Mouse (Mus musculus): ENCODE measurements around the gene Vegfc. TPM values are rescaled to one million over a fixed set of nuclear protein-coding genes. Genes with fewer than 3 reads are reported as not detected.

Vegfc gene
- polyA plus RNA-seq, 1 experiment from 2014 or later, result 7.0 TPM

- Histone ChIP-seq H3K36me3 (ENCODE audit: control insufficient read depth, insufficient read depth) (no peaks in the 10 kb centered on the region), H3K9ac (ENCODE audit: low read length) (peak overlapping the region; percentile 63), H3K27me3 (ENCODE audit: control insufficient read depth, insufficient read depth, low read length) (no peaks in the 10 kb centered on the region), H3K27ac (ENCODE audit: low read length) (peak overlapping the region; percentile 21), H3K9me3 (replicated peaks; ENCODE audit: control insufficient read depth, low read length) (no peaks in the 10 kb centered on the region), H3K4me1 (ENCODE audit: control insufficient read depth, insufficient read depth, low read length) (0 out of 2 replicates have a peak, but pooled peaks cover 6% of the 10 kb centered on the region), H3K4me2 (ENCODE audit: low read depth, low read length) (peak overlapping the region; percentile 73), H3K4me3 (ENCODE audit: low read length) (peak overlapping the region; percentile 94)
- ATAC-seq (replicated peaks; ENCODE audit: extremely low read depth, insufficient read depth, low FRiP score), result 0 out of 2 replicates have a peak, but pooled peaks have one; percentile 12
- WGBS, result 5% methylated on average over 11 of the region's 11 CpGs
These were observed 1.6 kb downstream of the Vegfc start for GRCm38 (mm10) chr8:54079001-54079400.

- no peak overlapping the region; the same call in 1 of the 2 replicates for H3K4me2 ChIP-seq (ENCODE audit: low read depth, low read length)
- no peaks in the 10 kb centered on the region for H3K27me3 ChIP-seq (ENCODE audit: control insufficient read depth, insufficient read depth, low read length)
- 0 out of 2 replicates have a peak, but pooled peaks cover 6% of the 10 kb centered on the region for H3K4me1 ChIP-seq (ENCODE audit: control insufficient read depth, insufficient read depth, low read length)
- H3K36me3 ChIP-seq (ENCODE audit: control insufficient read depth, insufficient read depth), result no peaks in the 10 kb centered on the region
- peak overlapping the region; percentile 53; the same call in 1 of the 2 replicates for H3K27ac ChIP-seq (ENCODE audit: low read length)
- no peaks in the 10 kb centered on the region for H3K9me3 ChIP-seq (replicated peaks; ENCODE audit: control insufficient read depth, low read length)
- ATAC-seq (replicated peaks; ENCODE audit: extremely low read depth, insufficient read depth, low FRiP score), result no peak
- H3K9ac ChIP-seq (ENCODE audit: low read length), result no peak overlapping the region
- no peak overlapping the region for H3K4me3 ChIP-seq (ENCODE audit: low read length)
These were observed 2.2 kb downstream of the Vegfc start for GRCm38 (mm10) chr8:54079601-54080000.

- H3K27me3 ChIP-seq (ENCODE audit: control insufficient read depth, insufficient read depth, low read length), result no peaks in the 10 kb centered on the region
- H3K4me2 ChIP-seq (ENCODE audit: low read depth, low read length), result no peak overlapping the region
- 0 out of 2 replicates have a peak, but pooled peaks cover 2% of the 10 kb centered on the region for H3K4me1 ChIP-seq (ENCODE audit: control insufficient read depth, insufficient read depth, low read length)
- no peak overlapping the region for H3K9ac ChIP-seq (ENCODE audit: low read length)
- 80% methylated on average over 6 of the region's 6 CpGs for WGBS
- no peaks in the 10 kb centered on the region for H3K36me3 ChIP-seq (ENCODE audit: control insufficient read depth, insufficient read depth)
- H3K4me3 ChIP-seq (ENCODE audit: low read length), result no peak overlapping the region
- no peak overlapping the region for H3K27ac ChIP-seq (ENCODE audit: low read length)
- H3K9me3 ChIP-seq (replicated peaks; ENCODE audit: control insufficient read depth, low read length), result no peaks in the 10 kb centered on the region
- ATAC-seq (replicated peaks; ENCODE audit: extremely low read depth, insufficient read depth, low FRiP score), result no peak
These were observed 8.5 kb downstream of the Vegfc start for GRCm38 (mm10) chr8:54085896-54086295.

- Histone ChIP-seq H3K36me3 (ENCODE audit: control insufficient read depth, insufficient read depth) (no peaks in the 10 kb centered on the region), H3K4me1 (ENCODE audit: control insufficient read depth, insufficient read depth, low read length) (0 out of 2 replicates have a peak, but pooled peaks cover 2% of the 10 kb centered on the region), H3K9me3 (replicated peaks; ENCODE audit: control insufficient read depth, low read length) (no peaks in the 10 kb centered on the region), H3K9ac (ENCODE audit: low read length) (no peak overlapping the region), H3K4me2 (ENCODE audit: low read depth, low read length) (no peak overlapping the region), H3K27ac (ENCODE audit: low read length) (no peak overlapping the region), H3K27me3 (ENCODE audit: control insufficient read depth, insufficient read depth, low read length) (no peaks in the 10 kb centered on the region), H3K4me3 (ENCODE audit: low read length) (no peak overlapping the region)
- 66% methylated on average over 2 of the region's 2 CpGs for WGBS
- no peak for ATAC-seq (replicated peaks; ENCODE audit: extremely low read depth, insufficient read depth, low FRiP score)
These were observed 9.7 kb downstream of the Vegfc start for GRCm38 (mm10) chr8:54087114-54087513.

- no peaks in the 10 kb centered on the region for H3K4me1 ChIP-seq (ENCODE audit: control insufficient read depth, insufficient read depth, low read length)
- no peak overlapping the region for H3K4me3 ChIP-seq (ENCODE audit: low read length)
- 0 out of 2 replicates have a peak, but pooled peaks have one; percentile 23 for ATAC-seq (replicated peaks; ENCODE audit: extremely low read depth, insufficient read depth, low FRiP score)
- H3K27me3 ChIP-seq (ENCODE audit: control insufficient read depth, insufficient read depth, low read length), result no peaks in the 10 kb centered on the region
- H3K4me2 ChIP-seq (ENCODE audit: low read depth, low read length), result no peak overlapping the region
- no peak overlapping the region for H3K27ac ChIP-seq (ENCODE audit: low read length)
- H3K36me3 ChIP-seq (ENCODE audit: control insufficient read depth, insufficient read depth), result no peaks in the 10 kb centered on the region
- 42% methylated on average over 4 of the region's 4 CpGs for WGBS
- H3K9ac ChIP-seq (ENCODE audit: low read length), result no peak overlapping the region
- no peaks in the 10 kb centered on the region for H3K9me3 ChIP-seq (replicated peaks; ENCODE audit: control insufficient read depth, low read length)
These were observed 11.8 kb downstream of the Vegfc start for GRCm38 (mm10) chr8:54089204-54089603.

- Histone ChIP-seq H3K9me3 (replicated peaks; ENCODE audit: control insufficient read depth, low read length) (no peaks in the 10 kb centered on the region), H3K27ac (ENCODE audit: low read length) (no peak overlapping the region), H3K4me2 (ENCODE audit: low read depth, low read length) (no peak overlapping the region), H3K4me1 (ENCODE audit: control insufficient read depth, insufficient read depth, low read length) (no peaks in the 10 kb centered on the region), H3K9ac (ENCODE audit: low read length) (no peak overlapping the region), H3K36me3 (ENCODE audit: control insufficient read depth, insufficient read depth) (no peaks in the 10 kb centered on the region), H3K27me3 (ENCODE audit: control insufficient read depth, insufficient read depth, low read length) (no peaks in the 10 kb centered on the region), H3K4me3 (ENCODE audit: low read length) (no peak overlapping the region)
- 79% methylated on average over 2 of the region's 2 CpGs for WGBS
- no peak for ATAC-seq (replicated peaks; ENCODE audit: extremely low read depth, insufficient read depth, low FRiP score)
These were observed 12.5 kb downstream of the Vegfc start for GRCm38 (mm10) chr8:54089901-54090300.

- Histone ChIP-seq H3K4me2 (ENCODE audit: low read depth, low read length) (0 out of 2 replicates have a peak overlapping the region, but pooled peaks have one; percentile 15), H3K27ac (ENCODE audit: low read length) (0 out of 2 replicates have a peak overlapping the region, but pooled peaks have one; percentile 27), H3K36me3 (ENCODE audit: control insufficient read depth, insufficient read depth) (no peaks in the 10 kb centered on the region), H3K4me3 (ENCODE audit: low read length) (no peak overlapping the region), H3K27me3 (ENCODE audit: control insufficient read depth, insufficient read depth, low read length) (no peaks in the 10 kb centered on the region), H3K4me1 (ENCODE audit: control insufficient read depth, insufficient read depth, low read length) (peaks cover 8% of the 10 kb centered on the region), H3K9ac (ENCODE audit: low read length) (no peak overlapping the region), H3K9me3 (replicated peaks; ENCODE audit: control insufficient read depth, low read length) (no peaks in the 10 kb centered on the region)
- no peak; the same call in 1 of the 2 replicates for ATAC-seq (replicated peaks; ENCODE audit: extremely low read depth, insufficient read depth, low FRiP score)
- 23% methylated on average over 6 of the region's 6 CpGs for WGBS
These were observed 22.7 kb downstream of the Vegfc start for GRCm38 (mm10) chr8:54100058-54100457.

- Histone ChIP-seq H3K9ac (ENCODE audit: low read length) (no peak overlapping the region), H3K4me3 (ENCODE audit: low read length) (no peak overlapping the region), H3K9me3 (replicated peaks; ENCODE audit: control insufficient read depth, low read length) (no peaks in the 10 kb centered on the region), H3K4me1 (ENCODE audit: control insufficient read depth, insufficient read depth, low read length) (peaks cover 5% of the 10 kb centered on the region), H3K27me3 (ENCODE audit: control insufficient read depth, insufficient read depth, low read length) (no peaks in the 10 kb centered on the region), H3K27ac (ENCODE audit: low read length) (no peak overlapping the region; the same call in 1 of the 2 replicates), H3K4me2 (ENCODE audit: low read depth, low read length) (no peak overlapping the region), H3K36me3 (ENCODE audit: control insufficient read depth, insufficient read depth) (no peaks in the 10 kb centered on the region; the same call in 1 of the 2 replicates)
- ATAC-seq (replicated peaks; ENCODE audit: extremely low read depth, insufficient read depth, low FRiP score), result no peak
- 41% methylated on average over 3 of the region's 3 CpGs for WGBS
These were observed 37.2 kb downstream of the Vegfc start for GRCm38 (mm10) chr8:54114581-54114980.

GRCm38 (mm10) chr8:54120115-54120514 is 42.7 kb downstream of the Vegfc start:
- Histone ChIP-seq H3K27ac (ENCODE audit: low read length) (no peak overlapping the region), H3K4me1 (ENCODE audit: control insufficient read depth, insufficient read depth, low read length) (0 out of 2 replicates have a peak, but pooled peaks cover 5% of the 10 kb centered on the region), H3K27me3 (ENCODE audit: control insufficient read depth, insufficient read depth, low read length) (no peaks in the 10 kb centered on the region), H3K36me3 (ENCODE audit: control insufficient read depth, insufficient read depth) (no peaks in the 10 kb centered on the region), H3K9me3 (replicated peaks; ENCODE audit: control insufficient read depth, low read length) (no peaks in the 10 kb centered on the region), H3K4me3 (ENCODE audit: low read length) (no peak overlapping the region), H3K4me2 (ENCODE audit: low read depth, low read length) (no peak overlapping the region), H3K9ac (ENCODE audit: low read length) (no peak overlapping the region)
- 80% methylated on average over 7 of the region's 7 CpGs for WGBS
- ATAC-seq (replicated peaks; ENCODE audit: extremely low read depth, insufficient read depth, low FRiP score), result no peak

All from heart, embryonic 16.5 days (tissue).